Mouse (Mus musculus) cerebellum, postnatal 14 days (tissue): Measurements from ENCODE around the gene Tor1aip1.

Experiments
- DNase-seq, 2 experiments: peaks; one replicate each; pipeline ENCODE4 v3.0.0; 2021; ENCODE audit warnings: mixed read lengths in 2 of 2

Gene Tor1aip1

DNA sequence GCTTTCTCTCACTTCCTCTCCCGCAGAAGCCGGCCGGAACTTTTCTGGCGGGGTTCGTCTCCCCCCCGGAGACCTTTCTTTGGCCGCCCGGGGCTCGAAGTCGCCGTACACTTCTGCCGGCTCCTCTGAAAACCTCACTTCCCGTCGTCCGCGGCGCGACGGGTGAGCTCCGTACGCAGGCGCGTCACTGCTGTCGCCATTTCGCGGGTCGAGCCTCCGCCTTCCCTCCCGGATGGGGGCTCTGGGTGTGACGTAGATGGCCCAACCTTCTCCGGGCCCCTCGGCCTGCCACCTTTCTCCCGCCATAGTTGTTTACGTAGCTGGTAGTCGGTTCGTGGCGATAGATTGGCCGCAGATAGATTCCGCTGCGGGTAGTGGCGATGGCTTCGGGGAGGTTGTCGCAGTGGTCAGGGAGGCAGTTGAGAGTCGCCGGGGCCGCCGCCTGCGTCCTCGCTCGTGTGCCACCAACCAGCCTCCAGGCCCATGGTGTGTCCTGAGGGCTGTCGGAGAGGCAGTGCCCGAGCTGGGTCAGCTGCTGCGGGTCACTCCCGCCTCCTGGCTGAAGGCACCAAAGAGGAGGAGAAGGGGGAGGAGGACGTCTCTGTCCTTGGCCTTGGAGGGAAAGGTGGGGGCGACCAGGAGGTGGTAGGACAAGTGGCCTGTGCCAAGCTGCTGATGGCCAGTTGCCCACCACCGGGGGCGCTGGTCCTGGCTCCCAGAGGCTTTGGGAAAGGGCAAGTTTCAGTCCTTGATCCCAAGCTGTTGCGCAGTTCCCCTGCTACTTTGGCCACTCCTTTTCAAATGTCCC, at the start of gene Tor1aip1:
Gene Tor1aip1 (minus strand): TSS at position 551 of the 808 bp plus-strand sequence.
- DNase-seq, result peak; percentile 99 to 100

GRCm38 (mm10) chr1:156085770-156086169, 49.5 kb upstream of the Tor1aip1 start:
- DNase-seq, result peak; percentile 36 to 63

DNA sequence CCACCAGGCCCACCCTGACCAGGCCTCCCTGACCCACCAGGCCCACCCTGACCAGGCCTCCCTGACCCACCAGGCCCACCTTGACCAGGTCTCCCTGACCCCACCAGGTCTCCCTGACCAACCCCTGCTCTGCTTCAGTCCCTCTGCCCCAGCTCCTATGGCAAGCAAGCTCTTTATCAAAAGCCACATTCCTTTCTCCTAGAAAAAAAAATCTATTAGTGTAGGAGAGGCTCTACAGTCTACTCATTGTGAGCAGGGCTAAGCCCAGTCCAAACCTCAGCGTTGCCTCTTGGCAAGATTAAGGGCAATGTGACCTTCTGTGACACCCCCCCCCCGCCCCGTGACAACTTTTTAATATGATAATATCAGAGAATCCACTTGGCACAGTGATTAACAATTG, 48.3 kb upstream of the Tor1aip1 start:
- DNase-seq, result no peak

GRCm38 (mm10) chr1:156077655-156078054, 41.4 kb upstream of the Tor1aip1 start:
- no peak for DNase-seq

DNA sequence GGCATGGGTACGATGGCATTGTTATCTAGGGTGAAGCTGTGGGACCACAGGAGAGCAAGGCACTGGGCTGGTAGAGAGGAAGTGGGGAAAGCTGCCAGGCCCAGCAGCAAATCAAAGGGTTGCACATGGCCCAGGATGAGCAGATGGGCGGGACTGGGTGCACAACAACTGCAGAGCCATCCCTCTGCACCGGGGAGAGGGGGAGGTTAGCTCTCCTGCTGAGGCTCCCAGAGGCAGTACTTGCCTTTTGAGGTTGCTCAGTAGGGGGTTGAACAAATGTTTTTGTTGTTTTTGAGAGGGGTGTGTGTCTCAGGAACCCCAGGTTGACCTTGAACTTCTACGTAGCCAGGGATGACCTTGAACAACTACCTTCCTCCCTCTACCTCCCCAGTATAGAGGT, 40.2 kb upstream of the Tor1aip1 start:
- DNase-seq, result no peak

DNA sequence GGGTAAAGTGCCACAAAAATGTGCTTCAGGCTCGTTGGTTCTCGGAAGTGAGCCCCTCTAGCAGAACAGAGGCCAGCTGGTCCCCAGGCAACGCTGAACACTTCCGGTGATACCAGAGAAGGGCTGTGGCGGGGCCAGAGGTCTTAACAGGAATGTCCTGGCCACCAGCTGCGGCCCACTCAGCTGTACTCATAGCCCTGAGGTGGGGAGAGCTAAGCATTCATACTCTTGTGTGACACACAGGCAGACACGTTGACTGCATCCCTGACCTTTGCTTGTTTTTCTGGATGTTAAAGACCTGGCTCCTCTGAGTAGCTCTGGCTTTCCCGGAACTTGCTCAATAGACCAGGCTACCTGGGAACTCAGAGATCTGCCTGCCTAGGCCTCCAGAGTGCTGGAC, 38.3 kb upstream of the Tor1aip1 start:
- DNase-seq, result no peak

GRCm38 (mm10) chr1:156073169-156073821, 37.0 kb upstream of the Tor1aip1 start:
- DNase-seq, result no peak

DNA sequence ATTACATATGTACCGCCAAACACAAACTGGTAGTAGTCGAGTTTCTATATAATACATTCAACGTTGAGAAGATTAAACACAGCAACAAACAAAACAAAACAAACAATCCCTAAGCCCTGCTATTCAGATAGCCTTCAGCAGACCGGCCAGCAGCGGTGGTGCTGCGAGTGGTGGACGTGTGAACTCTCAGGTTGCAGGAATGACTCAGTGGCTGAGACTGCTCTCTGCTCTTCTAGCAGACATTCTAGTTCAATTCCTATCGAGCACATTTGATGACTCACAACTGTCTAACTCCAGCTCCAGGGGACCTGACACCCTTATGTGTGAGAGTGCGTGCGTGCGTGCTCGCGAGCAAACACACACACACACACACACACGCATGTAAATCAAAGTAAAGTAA, 33.8 kb upstream of the Tor1aip1 start:
- DNase-seq, result no peak

GRCm38 (mm10) chr1:156066133-156066532, 29.9 kb upstream of the Tor1aip1 start:
- no peak for DNase-seq

DNA sequence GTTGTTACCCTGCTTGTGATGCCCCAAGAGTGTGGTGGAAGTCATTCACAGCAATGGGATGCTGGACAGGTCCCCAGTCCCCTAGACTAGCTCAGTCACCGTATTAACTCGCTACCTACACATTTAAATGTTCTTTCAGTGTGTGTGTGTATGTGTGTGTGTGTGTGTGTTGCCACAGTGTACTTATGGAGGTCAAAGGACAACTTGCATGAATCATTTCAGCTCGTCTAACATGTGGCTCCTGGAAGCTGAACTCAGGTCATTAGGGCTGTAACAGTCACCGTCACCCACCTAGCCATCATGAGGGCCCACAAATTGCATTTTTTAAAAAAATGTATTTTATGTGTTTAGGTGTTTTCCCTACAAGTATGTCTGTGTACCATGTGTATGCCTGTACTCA, 25.9 kb upstream of the Tor1aip1 start:
- DNase-seq, result no peak

GRCm38 (mm10) chr1:156058207-156058606, 21.9 kb upstream of the Tor1aip1 start:
- DNase-seq, result no peak

DNA sequence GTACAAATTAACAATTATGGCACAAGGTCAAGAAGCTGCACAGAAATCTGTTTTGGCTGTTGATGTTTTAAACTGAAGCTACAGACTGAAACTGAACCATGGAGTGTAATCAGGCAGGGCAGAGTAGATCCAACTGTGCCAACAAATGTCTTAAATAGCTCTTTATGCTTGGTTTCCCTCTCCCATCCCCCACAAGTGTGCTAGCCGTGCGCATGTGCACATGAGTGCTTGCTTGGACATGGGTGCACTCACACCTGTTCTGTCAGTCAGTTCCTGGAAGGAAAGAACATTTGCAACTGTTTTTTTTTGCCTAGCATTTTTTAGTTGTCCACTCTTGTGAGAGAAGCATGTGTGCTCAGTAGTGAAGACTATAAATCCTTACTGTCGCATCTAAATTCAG, 10.4 kb upstream of the Tor1aip1 start:
- peak; percentile 71 to 75 for DNase-seq

DNA sequence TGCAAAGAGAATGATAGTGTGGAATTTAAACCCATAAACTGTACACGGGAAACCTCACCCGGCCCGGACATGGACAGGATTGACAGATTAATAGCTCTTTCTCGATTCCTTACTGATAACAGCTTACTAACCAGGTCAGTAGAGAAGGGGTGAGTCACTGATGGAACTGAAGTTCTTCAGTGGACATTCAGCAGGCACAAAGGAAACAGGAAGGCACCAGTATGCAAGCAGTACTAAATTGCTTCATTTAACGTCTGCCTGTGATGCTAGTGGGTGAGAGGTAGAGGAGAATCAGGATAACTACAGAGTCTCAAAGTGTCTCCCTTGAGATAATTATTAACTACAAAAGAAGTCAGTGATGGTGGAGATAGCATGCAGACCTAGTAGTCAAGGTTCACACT, 7.9 kb upstream of the Tor1aip1 start:
- DNase-seq, result no peak

GRCm38 (mm10) chr1:156043027-156043426, 6.7 kb upstream of the Tor1aip1 start:
- DNase-seq, result peak; percentile 68

DNA sequence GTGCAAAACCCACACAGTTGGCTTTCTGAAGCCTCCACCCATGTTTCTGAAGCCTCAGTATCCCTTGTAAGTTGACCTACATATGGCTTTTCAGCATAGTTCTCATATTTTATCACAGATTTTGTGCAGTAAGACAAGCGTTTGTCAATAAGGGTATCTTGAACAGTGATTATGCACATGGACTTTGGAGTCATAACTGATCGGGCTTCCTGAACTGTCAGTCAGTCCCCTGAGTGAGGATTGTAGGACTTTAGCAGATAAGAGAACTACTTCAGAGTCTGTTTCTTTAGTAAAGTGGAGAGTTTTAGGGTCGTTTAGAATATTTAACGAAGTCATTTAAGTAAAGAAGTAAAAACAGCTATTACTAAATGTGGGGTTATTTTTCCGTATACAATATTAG, 6.2 kb upstream of the Tor1aip1 start:
- no peak for DNase-seq

DNA sequence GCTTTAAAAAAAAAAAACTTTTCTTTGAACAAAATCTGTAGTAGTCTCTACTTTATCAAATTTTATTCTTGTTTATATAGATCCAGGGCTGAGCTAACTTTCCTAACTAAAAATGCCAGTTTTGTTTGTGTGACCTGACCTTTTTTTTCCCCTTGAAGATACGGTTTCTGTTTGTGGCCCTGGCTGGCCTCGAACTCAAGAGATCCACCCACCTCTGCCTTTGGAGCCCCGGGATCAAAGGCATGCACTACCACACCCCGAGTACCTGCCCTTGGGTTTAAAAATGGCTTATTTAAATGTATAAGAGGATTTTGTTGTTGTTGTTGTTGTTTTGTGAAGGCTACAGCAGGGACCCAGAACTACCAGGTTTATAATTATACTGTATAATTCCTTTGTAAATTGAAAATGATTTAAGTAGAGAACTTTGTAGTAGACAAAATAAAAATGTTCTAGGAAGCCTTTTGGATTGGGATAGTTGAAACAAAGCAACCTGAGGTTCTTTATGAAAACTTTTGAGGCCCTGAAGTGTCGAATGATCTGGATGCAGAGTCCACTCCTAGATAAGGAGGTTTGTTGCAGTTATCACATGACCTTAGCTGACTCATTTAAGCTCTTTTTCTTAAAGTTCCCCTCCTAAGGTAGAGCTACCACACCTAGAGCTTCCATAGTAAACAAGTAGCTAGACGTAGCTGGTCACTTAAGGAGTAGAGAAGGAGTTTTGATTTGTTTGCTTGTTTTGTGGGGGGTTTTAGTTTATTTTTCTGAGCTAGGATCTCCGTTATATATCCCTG, 5.4 kb upstream of the Tor1aip1 start:
- no peak for DNase-seq

DNA sequence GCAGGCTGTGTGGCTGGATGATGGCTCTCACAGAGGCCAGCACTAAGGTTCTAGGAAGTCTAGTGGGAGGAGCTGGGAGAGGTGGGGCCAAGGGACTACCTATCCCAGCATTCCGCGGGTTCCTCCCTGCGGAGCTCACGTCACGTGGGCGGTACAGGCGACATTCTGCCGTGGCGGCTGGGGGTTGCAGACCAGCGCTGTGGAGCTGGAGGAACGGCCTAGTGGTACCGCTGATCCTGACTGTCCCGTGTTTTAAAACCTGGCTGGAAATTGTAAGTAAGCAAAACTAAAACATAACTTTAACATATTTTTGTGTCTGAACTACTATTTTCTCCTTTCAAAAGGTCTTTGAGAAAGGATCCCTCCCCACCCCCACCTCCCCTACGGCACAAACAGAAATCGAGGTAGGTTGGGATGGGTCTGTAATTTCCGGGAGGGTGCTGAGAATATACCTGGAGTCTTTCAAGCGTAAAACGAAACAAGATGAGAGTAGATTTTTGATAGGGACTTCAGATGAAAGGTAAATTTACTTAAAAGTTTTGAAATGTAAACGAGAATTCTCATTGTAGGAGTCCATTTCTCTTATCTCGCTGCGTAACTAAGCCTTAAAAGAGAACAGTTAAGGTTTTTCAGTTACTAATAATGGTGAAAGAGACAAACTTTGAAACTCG, 4.6 kb upstream of the Tor1aip1 start:
- peak; percentile 93 for DNase-seq

- DNase-seq, result peak in 1 of 2 experiments; percentile 7
These were observed 3.7 kb upstream of the Tor1aip1 start for GRCm38 (mm10) chr1:156039989-156040388.

DNA sequence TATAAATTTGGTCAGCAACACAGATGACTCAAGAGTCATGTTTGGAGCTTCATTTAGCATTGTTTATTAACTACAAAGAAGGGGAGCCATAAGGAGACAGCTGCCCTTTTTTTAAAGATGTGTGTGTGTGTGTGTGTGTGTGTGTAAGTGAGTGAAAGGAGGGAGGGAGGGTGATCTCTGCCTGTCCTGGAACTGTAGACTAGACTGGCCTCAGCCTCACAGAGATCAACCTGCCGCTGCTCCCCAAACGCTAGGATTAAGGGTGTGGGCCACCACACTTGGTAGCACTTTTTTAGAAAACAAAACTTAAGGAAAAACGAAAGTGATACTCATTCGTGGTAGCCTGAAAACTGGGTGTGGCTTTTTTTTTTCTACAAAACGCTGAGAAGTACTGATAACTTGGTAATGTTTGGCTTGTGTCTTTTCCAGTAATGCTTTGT, 884 bp upstream of the Tor1aip1 start:
- DNase-seq, result peak in 1 of 2 experiments; percentile 9

DNA sequence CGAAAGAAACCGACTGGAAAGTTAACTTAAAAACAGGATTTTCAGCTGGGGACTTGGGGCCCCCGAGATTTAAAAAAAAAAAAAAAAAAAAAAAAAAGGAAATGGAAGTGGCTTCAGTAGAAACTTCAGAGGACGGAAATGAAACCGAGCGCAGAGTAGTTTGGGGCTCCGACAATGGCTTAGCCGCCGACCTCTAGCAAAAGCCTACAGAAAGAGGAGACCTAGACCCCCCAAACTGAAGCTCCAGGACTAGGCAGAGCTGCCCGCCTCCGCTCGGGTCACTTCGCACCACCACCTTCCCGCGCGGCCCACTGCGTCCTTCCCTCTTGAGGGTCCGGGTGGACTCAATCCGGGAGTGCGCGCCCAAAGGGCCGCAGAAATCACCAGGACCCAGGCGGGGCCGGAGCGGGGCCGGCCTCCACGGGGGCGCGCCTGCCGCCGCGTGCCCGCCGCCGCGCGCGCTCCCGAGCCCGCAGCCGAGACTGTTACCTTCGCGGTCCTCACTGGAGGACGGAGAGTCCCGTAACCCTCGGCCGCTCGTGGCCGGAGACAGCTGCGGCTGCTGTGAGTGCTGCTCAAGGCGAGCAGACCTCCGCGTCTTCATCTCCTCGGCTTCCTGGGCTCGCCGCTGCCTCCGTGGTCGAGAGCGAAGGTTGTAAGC, 881 bp downstream of the Tor1aip1 start, which contains the start of gene Tor1aip2:
Gene Tor1aip2 (plus strand): TSS at position 135 of the 661 bp plus-strand sequence.
- peak; percentile 83 to 87 for DNase-seq

GRCm38 (mm10) chr1:156034661-156035060, 1.6 kb downstream of the Tor1aip1 start:
- no peak for DNase-seq

- DNase-seq, result no peak
These were observed 2.4 kb downstream of the Tor1aip1 start for GRCm38 (mm10) chr1:156033921-156034320.
